Mouse (Mus musculus) forelimb bud, embryonic 11.5 days (tissue): Measurements from ENCODE around the gene Mcemp1.

ENCODE experiments used
- DNase-seq: peaks from one replicate; pipeline ENCODE4 v3.0.0-alpha.2; 2012; ENCODE audit warnings: low read depth, low spot score

Gene Mcemp1

DNA sequence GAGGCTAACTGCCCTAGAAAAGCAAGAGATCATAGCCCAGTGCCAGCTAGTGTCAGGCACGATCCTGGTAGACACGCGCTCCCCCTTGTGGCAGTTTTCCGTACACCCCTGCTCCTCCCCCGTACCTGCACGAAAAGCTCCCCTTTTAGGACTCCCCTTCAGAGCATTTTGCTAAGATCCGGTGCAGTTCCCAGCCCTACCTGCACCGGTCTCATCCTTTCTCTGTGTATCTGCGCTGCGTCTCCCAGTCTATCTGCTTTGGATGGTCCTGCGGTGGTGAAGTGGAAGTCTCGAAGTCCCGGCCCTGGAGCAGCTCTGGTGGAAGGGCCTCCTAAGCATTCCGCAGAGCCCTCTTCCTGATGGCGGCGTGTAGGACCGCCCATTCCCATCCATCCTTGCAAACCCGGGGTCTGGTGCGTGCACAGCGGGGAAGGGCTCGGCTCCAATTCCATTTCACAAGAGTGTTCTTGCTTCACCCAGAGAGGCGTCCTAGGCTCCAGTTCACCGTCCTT lies 6.5 kb downstream of the Mcemp1 start, which contains the start of gene Fcor:
Fcor (minus strand) TSS at position 383 of the 512 bp plus-strand sequence.
- peak; percentile 85 for DNase-seq

GRCm38 (mm10) chr8:3674671-3675070 lies 9.1 kb downstream of the Mcemp1 start:
- no peak for DNase-seq

- DNase-seq, result peak; percentile 91
These were observed 10.8 kb downstream of the Mcemp1 start, which contains the start of gene Trappc5 for GRCm38 (mm10) chr8:3676131-3676992. Gene Trappc5 (plus strand): TSS chr8:3676299.

- no peak for DNase-seq
These were observed 11.5 kb downstream of the Mcemp1 start for GRCm38 (mm10) chr8:3676993-3677579.

- DNase-seq, result no peak
These were observed 13.3 kb downstream of the Mcemp1 start for GRCm38 (mm10) chr8:3678831-3679230.

GRCm38 (mm10) chr8:3679236-3679635 lies 13.7 kb downstream of the Mcemp1 start:
- DNase-seq, result no peak

DNA sequence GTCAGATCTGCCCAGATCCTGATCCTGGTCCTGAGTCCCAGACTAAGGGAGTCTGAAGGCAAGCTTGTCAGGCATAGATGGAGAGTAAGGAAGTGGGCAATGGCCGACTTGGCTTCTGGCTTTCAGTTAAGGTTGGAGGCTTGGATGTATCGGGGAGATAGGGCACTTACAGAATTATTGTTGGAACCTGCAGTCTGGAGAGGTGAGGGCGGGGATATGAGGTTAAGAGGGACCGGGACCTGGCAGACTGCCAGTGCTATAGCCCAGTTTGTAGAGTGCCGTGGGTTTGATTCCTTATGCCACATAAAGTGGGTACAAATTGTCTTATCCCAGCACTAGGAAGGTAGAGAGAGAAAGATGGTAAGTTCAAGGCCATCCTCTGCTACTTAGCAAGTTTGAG lies 14.1 kb downstream of the Mcemp1 start:
- no peak for DNase-seq

GRCm38 (mm10) chr8:3682435-3682834 lies 16.9 kb downstream of the Mcemp1 start:
- no peak for DNase-seq

- no peak for DNase-seq
These were observed 18.0 kb downstream of the Mcemp1 start for GRCm38 (mm10) chr8:3683408-3684176.

DNA sequence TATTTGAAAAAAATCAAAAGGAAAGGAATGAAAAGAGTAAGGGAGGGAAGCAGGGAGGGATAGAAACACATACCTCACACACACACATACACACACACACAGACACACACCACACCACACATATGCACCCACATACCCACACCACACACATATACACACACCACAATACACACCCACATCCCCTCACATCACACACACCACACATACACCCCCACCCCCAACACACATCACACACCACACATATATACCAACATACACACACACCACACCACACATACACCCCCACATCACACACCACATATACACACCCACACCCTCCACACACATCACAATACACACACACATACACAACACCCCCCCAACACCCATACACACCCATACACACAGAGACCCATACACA lies 19.0 kb downstream of the Mcemp1 start:
- DNase-seq, result no peak

DNA sequence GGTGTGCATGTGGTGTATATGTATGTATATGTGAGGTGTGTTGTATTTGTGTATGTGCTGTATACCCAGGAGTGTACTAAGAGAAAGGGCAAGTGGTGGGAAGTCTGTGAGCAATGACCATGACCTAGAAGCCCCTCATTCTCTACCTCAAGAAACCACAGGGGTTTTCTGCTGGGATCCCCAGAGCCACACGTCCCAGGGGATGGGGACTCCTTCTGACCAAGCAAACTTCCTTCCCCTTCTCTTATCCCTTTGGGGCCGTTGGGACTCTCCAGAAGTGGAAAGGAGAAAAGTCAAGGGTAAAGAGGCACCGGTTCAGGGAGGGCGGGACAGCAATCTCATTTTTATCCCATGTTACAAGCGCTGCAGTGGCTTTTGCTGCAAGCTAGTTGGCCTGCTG lies 19.9 kb downstream of the Mcemp1 start:
- no peak for DNase-seq

DNA sequence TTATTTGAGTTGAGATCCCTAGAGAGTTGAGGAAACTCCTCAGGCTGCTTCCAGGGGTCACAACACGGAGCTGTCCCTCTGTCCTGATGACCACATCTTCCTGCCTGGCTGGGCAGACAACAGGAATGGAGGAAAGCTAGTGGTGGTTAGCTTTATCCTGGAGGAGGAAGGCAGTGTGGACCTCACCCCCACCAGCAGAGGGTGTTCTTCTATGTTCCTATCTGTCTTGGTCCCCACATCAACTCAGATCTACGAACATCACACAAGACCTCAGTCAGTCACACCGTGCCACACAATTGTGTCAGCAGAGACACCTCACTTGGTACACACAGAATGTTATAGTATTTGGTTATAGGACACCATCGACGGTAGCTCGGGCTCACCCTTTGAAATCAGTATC lies 22.0 kb downstream of the Mcemp1 start:
- no peak for DNase-seq

DNA sequence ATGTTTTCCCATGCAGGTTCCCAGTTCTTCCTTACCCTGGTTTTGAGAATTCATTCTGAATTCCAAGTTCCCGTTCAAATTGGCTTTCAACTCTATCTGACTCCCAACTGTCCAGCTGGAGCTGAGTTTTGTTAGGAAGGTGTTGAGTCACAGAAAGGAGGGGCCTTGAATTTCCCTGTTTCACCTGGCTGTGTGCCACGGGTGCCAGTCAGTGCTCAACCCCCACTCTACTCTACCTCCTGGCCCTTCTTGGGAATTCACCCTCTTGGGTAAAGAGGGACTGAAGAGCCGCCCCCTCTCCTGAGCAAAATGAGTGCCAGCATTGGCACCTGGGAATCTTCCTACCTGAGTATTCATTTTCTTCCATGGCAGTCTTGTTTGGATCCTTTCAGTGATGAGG lies 25.2 kb downstream of the Mcemp1 start:
- DNase-seq, result no peak

DNA sequence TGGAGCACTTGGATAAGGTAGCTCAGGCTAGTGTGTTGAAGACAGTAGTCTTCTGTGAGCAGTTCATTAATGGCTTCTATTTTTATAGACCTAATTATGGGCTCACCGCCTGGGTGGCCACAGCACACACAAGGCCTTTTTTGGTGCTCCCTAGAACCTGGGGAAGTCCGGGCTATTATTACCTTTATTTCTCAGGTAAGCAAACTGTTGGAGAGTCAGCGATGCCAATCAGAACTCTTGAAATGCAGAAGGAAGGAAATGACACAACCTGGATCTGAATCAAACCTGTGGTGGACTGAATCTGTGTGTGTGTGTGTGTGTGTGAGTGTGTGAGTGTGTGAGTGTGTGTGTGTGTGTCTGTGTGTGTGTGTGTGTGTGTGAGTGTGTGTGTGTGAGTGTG lies 28.6 kb downstream of the Mcemp1 start, which contains the start of gene Fcer2a:
Fcer2a (minus strand) TSS at position 55 of the 400 bp plus-strand sequence.
- no peak for DNase-seq

DNA sequence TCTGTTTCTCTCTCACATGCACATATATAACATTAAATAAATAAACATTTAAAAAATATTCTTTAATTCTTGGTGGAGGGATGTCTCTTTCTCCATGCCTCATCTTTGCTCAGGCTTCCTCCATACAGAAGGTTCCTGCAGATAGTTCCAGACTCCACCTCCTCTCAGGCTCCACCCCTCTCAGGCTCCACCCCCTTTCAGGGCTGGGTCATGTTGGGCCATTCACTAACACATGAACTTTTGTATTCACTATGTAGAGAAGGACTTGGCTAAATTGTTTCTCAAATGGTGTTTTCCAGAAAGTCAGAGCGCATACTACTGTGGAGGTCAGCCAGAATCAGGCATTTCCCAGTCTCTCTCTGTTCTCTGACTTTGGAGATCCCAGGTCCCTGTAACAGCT lies 35.9 kb downstream of the Mcemp1 start:
- DNase-seq, result no peak

DNA sequence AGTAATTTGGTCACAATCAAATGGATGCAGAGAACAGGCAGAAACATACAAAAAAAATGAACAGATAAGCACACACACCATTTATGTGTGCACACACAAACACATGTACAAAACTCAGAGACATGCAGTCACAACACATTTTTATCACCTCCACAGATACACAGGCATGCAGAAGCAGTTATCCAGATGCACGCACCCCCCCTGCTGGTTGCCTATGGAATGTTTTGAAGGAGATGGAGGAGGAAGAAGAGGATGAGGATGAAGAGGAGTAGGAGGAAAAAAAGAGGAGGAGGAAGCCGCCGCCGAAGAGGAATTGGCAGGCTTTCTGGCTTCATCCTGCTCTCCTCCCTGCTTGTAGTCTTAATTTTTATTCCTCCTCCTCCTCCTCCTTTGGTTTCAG lies 40.2 kb downstream of the Mcemp1 start:
- DNase-seq, result no peak

- no peak for DNase-seq
These were observed 42.1 kb downstream of the Mcemp1 start for GRCm38 (mm10) chr8:3707611-3708010.

DNA sequence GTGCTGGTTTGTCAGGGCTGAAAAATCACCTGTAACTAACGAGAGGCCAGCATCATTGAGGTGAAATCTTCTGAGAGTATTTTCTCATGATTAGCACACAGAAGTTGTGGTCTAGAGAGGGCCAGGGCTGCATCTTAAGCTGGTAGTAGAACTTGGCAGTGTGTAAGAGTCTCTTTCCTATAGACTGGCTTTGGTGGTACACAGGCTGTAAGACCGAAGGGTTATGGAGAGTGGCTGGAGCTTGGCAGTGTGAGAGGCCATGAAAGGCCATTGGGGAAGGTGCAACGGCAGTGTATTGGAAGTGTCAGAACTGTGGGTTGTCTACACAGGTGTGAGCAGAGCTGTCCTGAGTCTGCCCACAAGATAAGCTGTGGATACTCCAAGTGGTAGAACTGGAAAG lies 44.8 kb downstream of the Mcemp1 start:
- no peak for DNase-seq

DNA sequence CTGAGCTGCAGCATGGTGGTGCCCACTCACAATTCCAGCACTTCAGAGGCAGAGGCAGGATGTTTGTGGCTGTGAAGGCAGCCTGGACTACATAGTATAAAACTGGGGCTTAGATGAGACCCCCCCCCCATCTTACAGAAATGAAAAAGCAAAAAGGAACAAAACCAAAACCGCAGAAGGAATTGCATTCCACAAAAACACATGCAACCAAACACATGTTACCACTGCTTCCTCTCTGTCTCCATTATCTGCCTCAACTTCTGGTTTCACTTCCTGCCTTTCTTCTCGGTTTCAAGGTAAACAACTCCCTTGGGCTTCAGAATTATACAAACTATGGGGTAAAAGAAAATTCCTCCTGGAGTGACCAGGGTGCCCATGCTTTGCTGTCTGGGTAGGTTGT lies 46.1 kb downstream of the Mcemp1 start:
- no peak for DNase-seq

- DNase-seq, result no peak
These were observed 51.9 kb downstream of the Mcemp1 start for GRCm38 (mm10) chr8:3717321-3717954.

- peak; percentile 71 for DNase-seq
These were observed 53.0 kb downstream of the Mcemp1 start for GRCm38 (mm10) chr8:3718559-3718958.
